Mouse (Mus musculus) kidney, adult 2 months (tissue): Measurements from ENCODE around the gene Cyp26b1.

Experiments used
- CTCF ChIP-seq: fragments of 200-500 bp; conservative IDR thresholded peaks from 2 replicates; pipeline ENCODE4 v1.5.1; 2011; ENCODE audit warnings: low read depth, mild to moderate bottlenecking, control low read depth, low read length, moderate library complexity, mixed read lengths; ENCODE audit not compliant: insufficient read depth, insufficient read length
- POLR2A ChIP-seq: fragments of 200-500 bp; IDR thresholded peaks from one replicate; pipeline ENCODE4 v1.6.1; 2011; ENCODE audit warnings: low read depth, low read length, control low read depth

DNA sequence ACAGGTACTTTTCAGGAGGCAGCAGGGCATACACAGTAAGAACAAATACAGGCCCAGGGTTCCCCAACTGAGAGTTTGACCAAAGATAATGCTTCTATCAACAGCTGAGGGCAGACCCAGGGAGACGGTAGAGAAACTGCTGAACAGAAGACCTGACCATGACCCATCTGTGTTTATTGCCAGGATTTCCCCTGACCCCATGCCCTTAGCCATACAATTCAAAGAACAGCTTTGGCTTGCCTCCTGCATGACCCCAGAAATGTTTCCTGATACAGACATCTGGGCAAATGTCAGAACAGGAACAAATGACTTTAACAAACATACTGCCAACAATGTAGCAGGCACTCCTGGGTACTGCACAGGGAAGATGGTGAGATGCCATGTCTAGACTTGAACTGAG is 36.6 kb upstream of the Cyp26b1 start:
- TF ChIP-seq POLR2A (no peak), CTCF (no peak)
